Mouse (Mus musculus): Measurements from ENCODE around the gene March5.
A peak's percentile ranks its signal among the peaks of the same experiment; 100 is the strongest.

March5 gene

GRCm38 (mm10) chr19:37263943-37264897, 56.9 kb downstream of the March5 start:
- no peak for DNase-seq

DNA sequence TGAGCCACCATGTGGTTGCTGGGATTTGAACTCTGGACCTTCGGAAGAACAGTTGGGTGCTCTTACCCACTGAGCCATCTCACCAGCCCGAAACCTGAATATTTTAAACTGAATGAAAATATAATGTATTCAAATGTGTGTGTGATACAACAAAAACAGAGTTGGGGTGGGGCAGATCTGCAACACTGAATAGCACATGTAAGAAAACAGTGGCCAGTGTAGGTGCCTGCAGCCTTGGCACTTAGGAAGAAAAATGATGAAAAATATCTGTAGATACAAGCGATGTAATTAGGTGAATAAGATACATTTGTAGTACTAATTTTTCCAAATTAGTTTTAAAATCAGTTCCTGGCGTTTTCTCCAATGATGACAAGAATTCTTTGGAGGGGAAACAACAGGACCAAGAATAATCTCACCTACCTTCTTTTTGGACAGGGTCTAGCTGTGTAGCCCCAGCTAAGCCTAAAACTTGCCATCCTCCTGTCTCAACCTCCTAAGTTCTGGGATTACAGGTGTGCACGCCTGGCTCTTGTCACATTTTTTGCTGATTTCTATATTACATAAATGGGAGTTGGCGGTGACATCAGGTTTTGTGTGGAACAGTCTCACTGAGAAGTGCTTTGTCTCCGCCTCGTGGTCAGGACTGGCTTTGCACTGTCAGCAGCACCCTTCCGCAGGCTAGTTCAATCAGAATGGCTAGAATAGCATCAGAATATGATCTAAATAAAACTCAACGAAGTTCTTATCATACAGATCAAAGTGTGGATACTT, 58.2 kb downstream of the March5 start:
- DNase-seq = peak; percentile 27 to 50

- DNase-seq = no peak
Observed at GRCm38 (mm10) chr19:37269106-37269505, 61.8 kb downstream of the March5 start.
